19 mouse cellular contexts compared by ENCODE assay signal in the genomic region with DNA sequence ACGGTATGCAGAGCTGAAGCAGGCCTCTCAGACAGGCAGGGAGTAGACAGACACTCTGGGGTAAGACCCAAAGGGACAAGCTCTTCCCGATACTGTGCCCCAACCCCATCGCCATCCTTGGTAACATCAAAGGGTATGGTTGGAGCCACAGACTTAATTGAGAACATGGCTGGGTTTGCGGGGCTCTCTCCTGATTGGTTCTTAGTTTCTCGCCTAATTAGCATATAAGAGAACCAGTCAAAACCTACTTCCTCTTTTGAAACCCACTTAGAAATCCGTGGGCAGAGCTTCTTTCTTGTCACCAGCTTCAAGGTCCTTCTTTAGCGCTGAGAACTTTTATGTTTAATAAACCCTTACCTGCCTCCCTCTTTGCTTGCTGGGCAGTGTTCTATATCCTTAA.
DNase-seq lines count a peak whose midpoint lies in the region; ATAC-seq and TF ChIP-seq lines count a peak whose summit lies in the region.
"Had no signal": no experiment of that assay in that cellular context is flagged by ENCODE, and none has a peak within 500 bp of the region (broad histone marks: within the 10 kb centered on the region; RNA-seq: fewer than 3 reads in every experiment).

No protein-coding gene starts in this region.

- no peak overlapping the region for H3K9ac ChIP-seq in forebrain, embryonic 11.5 days (ENCODE audit: low read length)
- H3K9ac ChIP-seq: forebrain, postnatal 0 days; heart, embryonic 15.5 days had no signal

- no peaks in the 10 kb centered on the region for H3K36me3 ChIP-seq in forebrain, embryonic 10.5 days (replicated peaks)
- no peaks in the 10 kb centered on the region for H3K36me3 ChIP-seq in forebrain, embryonic 11.5 days (ENCODE audit: control insufficient read depth, insufficient read depth, low read length)
- H3K36me3 ChIP-seq in E14TG2a.4 (ENCODE audit: insufficient read depth, low read length) = no peaks in the 10 kb centered on the region; the same call in 1 of the 2 replicates
- H3K36me3 ChIP-seq: embryonic facial prominence, embryonic 10.5 days; G1E; heart, embryonic 15.5 days had no signal

- no peak overlapping the region for H3K4me3 ChIP-seq in forebrain, embryonic 10.5 days
- H3K4me3 ChIP-seq in forebrain, embryonic 11.5 days (ENCODE audit: low read depth, low read length) = no peak overlapping the region
- no peak overlapping the region for H3K4me3 ChIP-seq in layer of hippocampus, adult 2 months
- peak overlapping the region; percentile 70 for H3K4me3 ChIP-seq in E14TG2a.4 (replicated peaks; ENCODE audit: low read length)
- H3K4me3 ChIP-seq: embryonic facial prominence, embryonic 10.5 days; heart, adult 2 months; heart, embryonic 15.5 days had no signal

- peaks cover 94% of the 10 kb centered on the region for H3K27me3 ChIP-seq in forebrain, embryonic 10.5 days (ENCODE audit: poor library complexity, severe bottlenecking)
- peaks cover 16% of the 10 kb centered on the region for H3K27me3 ChIP-seq in forebrain, embryonic 11.5 days (ENCODE audit: control insufficient read depth, insufficient read depth, low read length)
- H3K27me3 ChIP-seq in E14TG2a.4 (ENCODE audit: insufficient read depth, low read length) = no peaks in the 10 kb centered on the region

- no peak overlapping the region for H3K4me2 ChIP-seq in forebrain, embryonic 11.5 days (ENCODE audit: low read depth, low read length, severe bottlenecking)
- H3K4me2 ChIP-seq: heart, embryonic 11.5 days; heart, embryonic 15.5 days had no signal

- ATAC-seq in forebrain, embryonic 11.5 days (replicated peaks; ENCODE audit: low FRiP score) = no peak

- TF ChIP-seq CTCF in layer of hippocampus, adult 2 months (conservative IDR thresholded peaks at IDR 0.05) = no peak
- no peak for TF ChIP-seq CTCF in E14TG2a.4 (conservative IDR thresholded peaks at IDR 0.05; ENCODE audit: low read length)

- H3K4me1 ChIP-seq in forebrain, embryonic 10.5 days = peaks cover 63% of the 10 kb centered on the region
- peaks cover 27% of the 10 kb centered on the region for H3K4me1 ChIP-seq in forebrain, embryonic 11.5 days (replicated peaks; ENCODE audit: control insufficient read depth, insufficient read depth, low read length)
- peaks cover 96% of the 10 kb centered on the region for H3K4me1 ChIP-seq in E14TG2a.4 (replicated peaks; ENCODE audit: low read depth, low read length)
- H3K4me1 ChIP-seq: heart, embryonic 15.5 days had no signal

- 0 out of 2 replicates have a peak overlapping the region, but pooled peaks have one; percentile 71 for H3K27ac ChIP-seq in forebrain, embryonic 10.5 days
- no peak overlapping the region for H3K27ac ChIP-seq in forebrain, embryonic 11.5 days (ENCODE audit: low read depth, low read length)
- H3K27ac ChIP-seq in layer of hippocampus, adult 2 months = peak overlapping the region; percentile 72; the same call in 1 of the 2 replicates
- H3K27ac ChIP-seq: heart, adult 2 months; heart, embryonic 15.5 days had no signal

- no peaks in the 10 kb centered on the region for H3K9me3 ChIP-seq in forebrain, embryonic 10.5 days
- no peaks in the 10 kb centered on the region for H3K9me3 ChIP-seq in forebrain, embryonic 11.5 days (ENCODE audit: control insufficient read depth, low read length)
- H3K9me3 ChIP-seq in E14TG2a.4 (ENCODE audit: low read length) = peaks cover 12% of the 10 kb centered on the region
- H3K9me3 ChIP-seq: embryonic facial prominence, embryonic 10.5 days; G1E; heart, embryonic 15.5 days had no signal

- 85% methylated on average over 7 of the region's 7 CpGs for WGBS in forebrain, embryonic 10.5 days
- WGBS in forebrain, embryonic 11.5 days = 82% methylated on average over 7 of the region's 7 CpGs

- no peak for DNase-seq in forebrain, embryonic 10.5 days (ENCODE audit: extremely low spot score, low spot score)
- DNase-seq in forebrain, embryonic 11.5 days (ENCODE audit: low spot score) = no peak
- DNase-seq in layer of hippocampus, adult 2 months (ENCODE audit: low spot score in 2 of 2) = no peak
- DNase-seq in layer of hippocampus, postnatal 25 days (ENCODE audit: extremely low spot score in 1 of 2, low spot score in 1 of 2) = no peak
- no peak for DNase-seq in urinary bladder, postnatal 10 days (ENCODE audit: low spot score)
- no peak for DNase-seq in left cerebral cortex, adult 18-20 months (ENCODE audit: low spot score in 2 of 2)
- DNase-seq: adrenal gland, adult 2 months; adrenal gland, postnatal 36 days; cerebellum, postnatal 10 days; forebrain, postnatal 0 days; gastrocnemius, postnatal 14 days; heart, adult 2 months; heart, postnatal 14 days; kidney, adult 11 months had no signal
